Mouse (Mus musculus): ENCODE results near the gene C1rb.
"Not testable (repeated sequence)": the region's sequence is repeated elsewhere in the genome, so short reads cannot be mapped to it uniquely, and the experiment has no call there.

The C1rb gene

GRCm38 (mm10) chr6:124592186-124592700 lies 22.1 kb downstream of the C1rb start:
- in situ Hi-C loops (cut with MboI; ENCODE audit: low sequenced_read_pairs) = no loop called here

GRCm38 (mm10) chr6:124593121-124593520 lies 23.0 kb downstream of the C1rb start:
- in situ Hi-C loops (cut with MboI; ENCODE audit: low sequenced_read_pairs) = no loop called here

- in situ Hi-C loops (cut with MboI; ENCODE audit: low sequenced_read_pairs) = no loop called here
Measured at GRCm38 (mm10) chr6:124602031-124602430, 31.9 kb downstream of the C1rb start.

DNA sequence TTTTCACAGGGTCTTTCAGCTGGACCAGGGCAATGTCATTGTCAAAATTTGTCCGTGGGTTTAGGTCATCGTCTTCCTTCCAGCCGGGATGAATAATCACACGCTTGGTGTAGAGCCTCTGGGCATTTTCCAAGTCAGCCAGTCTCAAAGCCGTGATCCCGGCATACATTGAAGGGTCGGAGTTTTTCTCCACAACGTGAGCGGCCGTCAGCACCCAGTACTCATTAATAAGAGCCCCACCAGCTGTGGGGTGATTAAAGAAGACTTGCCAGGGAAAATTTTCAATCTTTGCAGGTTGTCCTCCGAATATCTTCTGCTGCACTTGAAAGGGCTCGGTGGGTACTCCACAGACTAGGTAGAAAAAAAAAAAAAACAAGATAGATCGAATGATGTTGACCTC lies 55.5 kb downstream of the C1rb start:
- in situ Hi-C loops (cut with MboI; ENCODE audit: low sequenced_read_pairs) = no loop called here

GRCm38 (mm10) chr6:124626184-124626583 lies 56.1 kb downstream of the C1rb start:
- in situ Hi-C loops (cut with MboI; ENCODE audit: low sequenced_read_pairs) = not testable (repeated sequence)

DNA sequence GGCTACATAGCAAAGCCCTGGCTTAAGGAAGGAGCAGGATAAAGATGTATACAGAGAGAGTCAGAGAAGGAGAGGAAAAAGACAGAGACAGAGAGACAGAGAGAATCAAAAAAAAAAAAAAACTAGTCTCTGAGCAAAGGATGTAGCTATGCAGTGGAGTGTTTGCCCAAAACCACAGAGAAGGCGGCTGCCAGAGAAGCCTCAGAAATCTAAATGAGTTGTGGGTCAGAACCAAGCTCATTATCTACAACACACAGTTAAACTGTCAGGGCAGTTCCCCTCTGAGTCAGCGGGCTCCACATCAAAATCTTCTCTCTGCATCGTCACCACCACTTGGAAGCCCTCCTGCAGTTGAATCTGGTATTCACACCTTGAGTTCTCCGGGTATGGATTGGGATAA lies 60.7 kb downstream of the C1rb start:
- in situ Hi-C loops (cut with MboI; ENCODE audit: low sequenced_read_pairs) = no loop called here

Measured in CH12F3 (cell line).